ENCODE assay signal across 8 mouse cellular contexts in genomic region chr2:94273154-94274021, GRCm38 (mm10).
A peak's percentile ranks its signal among the peaks of the same experiment; 100 is the strongest.
DNase-seq lines count a peak whose midpoint lies in the region; ATAC-seq and TF ChIP-seq lines count a peak whose summit lies in the region.

No protein-coding gene starts in this region.

- intact Hi-C loops in heart, postnatal 10 days (cut with DNase I), result no loop called here

- WGBS in forebrain, embryonic 13.5 days, result under 1% methylated on average over 63 of the region's 72 CpGs
- under 1% methylated on average over 70 of the region's 72 CpGs for WGBS in liver, embryonic 15.5 days (ENCODE audit: insufficient replicate concordance)
- WGBS in neural tube, embryonic 12.5 days, result under 1% methylated on average over 67 of the region's 72 CpGs
- under 1% methylated on average over 36 of the region's 72 CpGs for WGBS in stomach, postnatal 0 days

- peaks cover 11% of the 10 kb centered on the region for H3K4me1 ChIP-seq in forebrain, embryonic 13.5 days
- H3K4me1 ChIP-seq in liver, embryonic 15.5 days (replicated peaks), result peaks cover 10% of the 10 kb centered on the region
- 0 out of 2 replicates have a peak, but pooled peaks cover 2% of the 10 kb centered on the region for H3K4me1 ChIP-seq in neural tube, embryonic 12.5 days
- H3K4me1 ChIP-seq in stomach, postnatal 0 days (replicated peaks; ENCODE audit: control insufficient read depth, insufficient read depth), result no peaks in the 10 kb centered on the region

- H3K27me3 ChIP-seq in forebrain, embryonic 13.5 days, result no peaks in the 10 kb centered on the region
- H3K27me3 ChIP-seq in liver, embryonic 15.5 days, result peaks cover 56% of the 10 kb centered on the region
- H3K27me3 ChIP-seq in neural tube, embryonic 12.5 days (replicated peaks), result peaks cover 13% of the 10 kb centered on the region
- H3K27me3 ChIP-seq in stomach, postnatal 0 days (ENCODE audit: control insufficient read depth, insufficient read depth, low read length), result no peaks in the 10 kb centered on the region

- H3K36me3 ChIP-seq in forebrain, embryonic 13.5 days (ENCODE audit: poor library complexity, severe bottlenecking), result no peaks in the 10 kb centered on the region
- no peaks in the 10 kb centered on the region for H3K36me3 ChIP-seq in liver, embryonic 15.5 days (replicated peaks)
- H3K36me3 ChIP-seq in neural tube, embryonic 12.5 days, result no peaks in the 10 kb centered on the region
- H3K36me3 ChIP-seq in stomach, postnatal 0 days (ENCODE audit: control insufficient read depth, insufficient read depth, low read length), result no peaks in the 10 kb centered on the region

- H3K9ac ChIP-seq in forebrain, embryonic 13.5 days, result peak overlapping the region; percentile 84
- no peak overlapping the region for H3K9ac ChIP-seq in liver, embryonic 15.5 days
- H3K9ac ChIP-seq in neural tube, embryonic 12.5 days, result peak overlapping the region; percentile 71
- peak overlapping the region; percentile 66 for H3K9ac ChIP-seq in stomach, postnatal 0 days (ENCODE audit: low read length)

- peak overlapping the region; percentile 55; the same call in 1 of the 2 replicates for H3K27ac ChIP-seq in forebrain, embryonic 13.5 days
- no peak overlapping the region for H3K27ac ChIP-seq in liver, embryonic 15.5 days (replicated peaks)
- H3K27ac ChIP-seq in neural tube, embryonic 12.5 days, result no peak overlapping the region
- H3K27ac ChIP-seq in stomach, postnatal 0 days (replicated peaks), result 0 out of 2 replicates have a peak overlapping the region, but pooled peaks have one; percentile 2

- H3K9me3 ChIP-seq in forebrain, embryonic 13.5 days (replicated peaks), result no peaks in the 10 kb centered on the region
- no peaks in the 10 kb centered on the region for H3K9me3 ChIP-seq in liver, embryonic 15.5 days (replicated peaks)
- no peaks in the 10 kb centered on the region for H3K9me3 ChIP-seq in neural tube, embryonic 12.5 days
- H3K9me3 ChIP-seq in stomach, postnatal 0 days (ENCODE audit: control insufficient read depth, low read length), result no peaks in the 10 kb centered on the region

- no peak for TF ChIP-seq CTCF in stomach, postnatal 0 days (IDR thresholded peaks at IDR 0.05; ENCODE audit: low read depth)

- peak overlapping the region; percentile 57 for H3K4me3 ChIP-seq in forebrain, embryonic 13.5 days
- H3K4me3 ChIP-seq in liver, embryonic 15.5 days (replicated peaks), result peak overlapping the region; percentile 46
- H3K4me3 ChIP-seq in neural tube, embryonic 12.5 days, result peak overlapping the region; percentile 51
- peak overlapping the region; percentile 56 for H3K4me3 ChIP-seq in stomach, postnatal 0 days (ENCODE audit: low read depth, low read length)

- peak; percentile 93 for ATAC-seq in forebrain, embryonic 13.5 days
- ATAC-seq in liver, embryonic 15.5 days (ENCODE audit: insufficient read depth), result peak; percentile 49; the same call in 1 of the 2 replicates
- peak; percentile 91 for ATAC-seq in neural tube, embryonic 12.5 days (ENCODE audit: low FRiP score, low read depth)
- ATAC-seq in stomach, postnatal 0 days (ENCODE audit: low FRiP score, low TSS enrichment), result peak; percentile 89

- TF ChIP-seq EP300 in stomach, postnatal 0 days (optimal IDR thresholded peaks at IDR 0.05), result no peak

- peak overlapping the region; percentile 95 for H3K4me2 ChIP-seq in forebrain, embryonic 13.5 days
- peak overlapping the region; percentile 73 for H3K4me2 ChIP-seq in liver, embryonic 15.5 days
- H3K4me2 ChIP-seq in neural tube, embryonic 12.5 days (replicated peaks), result peak overlapping the region; percentile 96
- peak overlapping the region; percentile 98 for H3K4me2 ChIP-seq in stomach, postnatal 0 days (replicated peaks; ENCODE audit: low read depth)

- DNase-seq in CD4-positive, CD25-positive, alpha-beta regulatory T cell, adult 2 months (ENCODE audit: low read depth, low spot score), result peak; percentile 80
- peak; percentile 26 for DNase-seq in c-Kit-positive CD71-negative TER-119-negative erythroid progenitor cells, embryonic 14.5 days (ENCODE audit: low read depth)
- peak; percentile 76 to 81 for DNase-seq in heart, postnatal 10 days
- DNase-seq in kidney, postnatal 4 days, result peak; percentile 72 to 85
- peak; percentile 79 for DNase-seq in stomach, postnatal 0 days (ENCODE audit: low spot score)

Comparison
In these comparisons a context has a peak if more than half of its experiments do, and no peak if none do; other contexts are left out.
1. DNase-seq: peak in every context shown above with its lines; median percentile 80 in CD4-positive, CD25-positive, alpha-beta regulatory T cell, adult 2 months; 79 in stomach, postnatal 0 days; 78 in heart, postnatal 10 days; 78 in kidney, postnatal 4 days; 26 in c-Kit-positive CD71-negative TER-119-negative erythroid progenitor cells, embryonic 14.5 days.
2. H3K27ac ChIP-seq: peak in forebrain, embryonic 13.5 days (single experiment) and stomach, postnatal 0 days (single experiment); none in liver, embryonic 15.5 days (single experiment) and neural tube, embryonic 12.5 days (single experiment).
3. Peak in every context shown above with its lines, with median percentiles within 50 percentile points of each other: ATAC-seq, H3K4me2 ChIP-seq and H3K4me3 ChIP-seq.